Comparison of ENCODE assay signal across 20 mouse cellular contexts in the genomic region with DNA sequence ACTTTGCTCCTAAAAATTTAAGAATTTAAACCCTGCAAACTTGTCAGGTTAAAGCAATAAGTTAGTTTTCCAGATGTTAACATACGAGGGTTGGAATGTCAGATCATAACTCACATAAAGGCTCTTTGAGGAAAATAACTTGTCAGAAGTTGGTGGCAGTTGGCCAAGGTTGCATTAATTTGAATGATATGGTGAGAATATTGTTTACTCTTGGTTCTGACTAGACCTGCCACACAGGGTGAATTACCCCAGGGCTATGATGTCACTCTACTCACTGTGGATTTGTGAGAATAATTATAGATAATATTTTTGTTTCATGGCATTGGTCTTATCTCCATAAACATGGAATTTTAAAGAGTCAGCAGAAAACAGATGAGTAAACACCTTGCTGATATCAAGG. TPM values are rescaled to one million over a fixed set of nuclear protein-coding genes. Genes with fewer than 3 reads are reported as not detected.
A peak's percentile ranks its signal among the peaks of the same experiment; 100 is the strongest.
DNase-seq lines count a peak whose midpoint lies in the region; ATAC-seq lines count a peak whose summit lies in the region.
"Had no signal": no experiment of that assay in that cellular context is flagged by ENCODE, and none has a peak within 500 bp of the region (broad histone marks: within the 10 kb centered on the region; RNA-seq: fewer than 3 reads in every experiment).

No protein-coding gene starts in this region.

- no peak overlapping the region for H3K9ac ChIP-seq in embryonic facial prominence, embryonic 14.5 days (ENCODE audit: low read depth, low read length)
- H3K9ac ChIP-seq in lung, embryonic 15.5 days = no peak overlapping the region
- no peak overlapping the region for H3K9ac ChIP-seq in forebrain, embryonic 12.5 days
- H3K9ac ChIP-seq: kidney, embryonic 15.5 days; liver, embryonic 12.5 days; midbrain, embryonic 13.5 days; neural tube, embryonic 12.5 days had no signal

- no peak overlapping the region for H3K4me3 ChIP-seq in embryonic facial prominence, embryonic 14.5 days (ENCODE audit: low read depth, low read length)
- H3K4me3 ChIP-seq in embryonic facial prominence, embryonic 10.5 days = no peak overlapping the region
- no peak overlapping the region for H3K4me3 ChIP-seq in lung, embryonic 15.5 days
- H3K4me3 ChIP-seq in forebrain, embryonic 12.5 days (replicated peaks) = no peak overlapping the region
- H3K4me3 ChIP-seq: kidney, embryonic 15.5 days; liver, embryonic 12.5 days; midbrain, embryonic 13.5 days; neural tube, embryonic 12.5 days had no signal

- peak; percentile 72 for DNase-seq in embryonic facial prominence, embryonic 14.5 days (ENCODE audit: low spot score)
- no peak for DNase-seq in embryonic facial prominence, embryonic 10.5 days (ENCODE audit: low spot score)
- no peak for DNase-seq in lung, postnatal 4 days
- DNase-seq in fibroblast of lung, adult 2 months (ENCODE audit: low read depth) = peak; percentile 21
- peak; percentile 39 for DNase-seq in large intestine, adult 2 months (ENCODE audit: low read depth, low spot score)
- DNase-seq in frontal cortex, adult 2 months (ENCODE audit: extremely low spot score in 1 of 2, low spot score in 1 of 2) = no peak
- DNase-seq: adrenal gland, adult 2 months; B cell, adult 2 months; cerebellum, adult 9-11 months; gastrocnemius, postnatal 25 days; left cerebral cortex, postnatal 4 days; right cerebral cortex, postnatal 4 days; thymus, postnatal 14 days had no signal

- peak; percentile 50; the same call in 1 of the 2 replicates for ATAC-seq in embryonic facial prominence, embryonic 14.5 days (ENCODE audit: low read depth)
- peak; percentile 42; the same call in 1 of the 2 replicates for ATAC-seq in lung, embryonic 15.5 days (ENCODE audit: borderline replicate concordance, extremely low read depth, low FRiP score, low TSS enrichment)
- ATAC-seq in forebrain, embryonic 12.5 days (ENCODE audit: low FRiP score) = no peak
- ATAC-seq: hindbrain, postnatal 0 days; liver, embryonic 12.5 days; midbrain, embryonic 13.5 days had no signal

- H3K4me2 ChIP-seq in embryonic facial prominence, embryonic 14.5 days (ENCODE audit: low read depth, low read length) = no peak overlapping the region
- no peak overlapping the region for H3K4me2 ChIP-seq in lung, embryonic 15.5 days
- H3K4me2 ChIP-seq in forebrain, embryonic 12.5 days = no peak overlapping the region
- H3K4me2 ChIP-seq: kidney, embryonic 15.5 days; liver, embryonic 12.5 days; midbrain, embryonic 13.5 days; neural tube, embryonic 12.5 days had no signal

- H3K27ac ChIP-seq in embryonic facial prominence, embryonic 14.5 days (replicated peaks; ENCODE audit: low read depth, low read length) = no peak overlapping the region
- no peak overlapping the region for H3K27ac ChIP-seq in embryonic facial prominence, embryonic 10.5 days (replicated peaks)
- H3K27ac ChIP-seq in lung, embryonic 15.5 days = no peak overlapping the region
- H3K27ac ChIP-seq in forebrain, embryonic 12.5 days = no peak overlapping the region
- H3K27ac ChIP-seq: hindbrain, postnatal 0 days; kidney, embryonic 15.5 days; liver, embryonic 12.5 days; midbrain, embryonic 13.5 days; neural tube, embryonic 12.5 days had no signal

- no peaks in the 10 kb centered on the region for H3K9me3 ChIP-seq in embryonic facial prominence, embryonic 14.5 days (ENCODE audit: control insufficient read depth, low read length)
- H3K9me3 ChIP-seq in embryonic facial prominence, embryonic 10.5 days = no peaks in the 10 kb centered on the region
- no peaks in the 10 kb centered on the region for H3K9me3 ChIP-seq in lung, embryonic 15.5 days
- H3K9me3 ChIP-seq in forebrain, embryonic 12.5 days = no peaks in the 10 kb centered on the region
- H3K9me3 ChIP-seq: kidney, embryonic 15.5 days; liver, embryonic 12.5 days; midbrain, embryonic 13.5 days; neural tube, embryonic 12.5 days had no signal

- H3K36me3 ChIP-seq in embryonic facial prominence, embryonic 14.5 days (ENCODE audit: control insufficient read depth, insufficient read depth, low read length) = no peaks in the 10 kb centered on the region
- H3K36me3 ChIP-seq in embryonic facial prominence, embryonic 10.5 days (replicated peaks) = no peaks in the 10 kb centered on the region
- H3K36me3 ChIP-seq in lung, embryonic 15.5 days = no peaks in the 10 kb centered on the region
- H3K36me3 ChIP-seq in forebrain, embryonic 12.5 days (replicated peaks) = no peaks in the 10 kb centered on the region
- H3K36me3 ChIP-seq: kidney, embryonic 15.5 days; liver, embryonic 12.5 days; midbrain, embryonic 13.5 days; neural tube, embryonic 12.5 days had no signal

- WGBS in embryonic facial prominence, embryonic 14.5 days = 20% methylated on average over 1 of the region's 1 CpGs
- 76% methylated on average over 1 of the region's 1 CpGs for WGBS in embryonic facial prominence, embryonic 10.5 days
- 2% methylated on average over 1 of the region's 1 CpGs for WGBS in lung, embryonic 15.5 days
- 13% methylated on average over 1 of the region's 1 CpGs for WGBS in large intestine, adult 2 months
- 82% methylated on average over 1 of the region's 1 CpGs for WGBS in forebrain, embryonic 12.5 days

- no peaks in the 10 kb centered on the region for H3K4me1 ChIP-seq in embryonic facial prominence, embryonic 14.5 days (ENCODE audit: control insufficient read depth, insufficient read depth, low read length)
- H3K4me1 ChIP-seq in embryonic facial prominence, embryonic 10.5 days = no peaks in the 10 kb centered on the region
- peaks cover 3% of the 10 kb centered on the region for H3K4me1 ChIP-seq in lung, embryonic 15.5 days
- H3K4me1 ChIP-seq in forebrain, embryonic 12.5 days = no peaks in the 10 kb centered on the region
- H3K4me1 ChIP-seq: kidney, embryonic 15.5 days; midbrain, embryonic 13.5 days; neural tube, embryonic 12.5 days had no signal

- no peaks in the 10 kb centered on the region for H3K27me3 ChIP-seq in embryonic facial prominence, embryonic 14.5 days (replicated peaks; ENCODE audit: control insufficient read depth, insufficient read depth, low read length)
- H3K27me3 ChIP-seq in embryonic facial prominence, embryonic 10.5 days (replicated peaks; ENCODE audit: low read depth, poor library complexity, severe bottlenecking) = no peaks in the 10 kb centered on the region
- H3K27me3 ChIP-seq in lung, embryonic 15.5 days = no peaks in the 10 kb centered on the region
- no peaks in the 10 kb centered on the region for H3K27me3 ChIP-seq in forebrain, embryonic 12.5 days
- H3K27me3 ChIP-seq: kidney, embryonic 15.5 days; liver, embryonic 12.5 days; midbrain, embryonic 13.5 days; neural tube, embryonic 12.5 days had no signal

RNA-seq across cellular contexts. Expression of a gene that starts 26.4 kb away (rescaled TPM):
- 6.4 and 7.8 TPM in 2 replicates for polyA plus RNA-seq in embryonic facial prominence, embryonic 14.5 days (2014; fragmentation: Nextera tagmentation; extraction: Ambion mirVana)
- polyA plus RNA-seq in embryonic facial prominence, embryonic 10.5 days (2016; fragmentation: Nextera tagmentation; extraction: Ambion mirVana) = 15.5 and 16.9 TPM in 2 replicates
- polyA plus RNA-seq in lung, embryonic 15.5 days (2015; fragmentation: Nextera tagmentation; extraction: Ambion mirVana) = 20.4 and 23.9 TPM in 2 replicates
- polyA plus RNA-seq in large intestine, adult 2 months (2012; rRNA removed) = 4.8 and 6.2 TPM in 2 replicates
- polyA plus RNA-seq in forebrain, embryonic 12.5 days (2016; fragmentation: Nextera tagmentation; extraction: Ambion mirVana) = 11.0 and 13.2 TPM in 2 replicates
- 3.4 and 3.8 TPM in 2 replicates for polyA plus RNA-seq in frontal cortex, adult 2 months (2012; rRNA removed)

Comparison
In these comparisons a context has a peak if more than half of its experiments do, and no peak if none do; other contexts are left out.
1. DNase-seq: peak in embryonic facial prominence, embryonic 14.5 days (single experiment), fibroblast of lung, adult 2 months (single experiment) and large intestine, adult 2 months (single experiment); none in embryonic facial prominence, embryonic 10.5 days (single experiment), lung, postnatal 4 days (0 of 2) and frontal cortex, adult 2 months (0 of 2).